Mouse (Mus musculus) spleen, adult 2 months (tissue): Measurements from ENCODE around the gene Stard9.

ENCODE experiments used
- CTCF ChIP-seq: fragments of 200-500 bp; IDR thresholded peaks from 2 replicates; pipeline ENCODE4 v1.5.1; 2011; ENCODE audit warnings: mild to moderate bottlenecking, inconsistent platforms; ENCODE audit not compliant: insufficient read depth, insufficient read length, insufficient replicate concordance; ENCODE audit errors: extremely low read depth
- POLR2A ChIP-seq: fragments of 200-500 bp; IDR thresholded peaks from 2 replicates; pipeline ENCODE4 v1.6.1; 2011; ENCODE audit warnings: low read depth, low read length, inconsistent platforms

DNA sequence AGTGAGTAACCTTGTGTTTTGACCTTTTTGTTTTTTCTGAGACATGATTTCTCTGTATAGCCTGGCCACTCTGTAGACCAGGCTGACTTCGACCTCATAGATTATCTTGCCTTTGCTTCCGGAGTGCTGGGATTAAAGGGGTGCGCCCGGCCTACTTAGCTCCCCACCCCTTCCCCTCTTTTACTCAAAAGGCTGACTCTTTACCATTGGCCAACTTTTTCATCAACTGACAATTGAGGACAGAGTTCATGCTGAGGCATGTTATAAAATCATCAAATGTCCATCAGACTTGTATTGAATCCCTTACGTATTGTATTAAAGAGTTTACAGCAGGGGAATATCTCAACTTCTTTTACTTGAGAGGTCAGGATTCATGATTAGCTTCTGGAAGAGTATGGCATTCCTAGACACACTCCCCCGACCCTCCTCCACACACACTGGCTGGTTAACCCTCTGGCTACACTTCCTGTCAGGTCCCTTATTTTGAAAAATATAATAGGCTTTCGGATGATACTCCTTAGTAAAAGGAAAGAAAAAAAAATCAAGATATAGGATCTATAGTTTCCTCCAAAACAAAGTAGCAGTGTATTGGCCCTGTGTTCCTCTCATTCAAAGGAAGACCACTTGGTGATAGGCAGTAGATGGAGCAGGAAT, 103.1 kb downstream of the Stard9 start:
- TF ChIP-seq CTCF (no peak), POLR2A (no peak)
